Mouse (Mus musculus): ENCODE measurements around the gene Msi1.

Gene Msi1

DNA sequence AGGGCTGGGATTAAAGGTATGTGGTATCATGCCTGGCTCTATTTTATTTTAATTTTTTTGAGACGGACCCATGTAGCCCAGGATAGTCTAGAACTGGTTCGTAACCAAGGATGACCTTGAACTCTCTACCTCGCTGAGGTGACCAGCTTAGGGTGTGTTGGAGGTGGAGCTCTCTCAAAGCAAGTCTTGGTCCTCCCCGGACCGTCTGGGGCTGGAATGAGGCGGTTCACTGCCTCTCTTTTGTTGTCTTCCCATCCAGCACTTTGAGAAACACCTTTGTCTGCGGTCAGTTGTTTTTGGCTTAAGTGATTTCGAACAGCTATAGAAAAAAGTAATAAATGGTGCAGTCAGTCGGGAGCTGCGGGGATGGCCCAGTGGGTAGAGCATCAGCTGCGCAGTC is 14.7 kb downstream of the Msi1 start:
- no peak for TF ChIP-seq GATA4 (IDR thresholded peaks at IDR 0.05; ENCODE audit: insufficient replicate concordance, low read length)

DNA sequence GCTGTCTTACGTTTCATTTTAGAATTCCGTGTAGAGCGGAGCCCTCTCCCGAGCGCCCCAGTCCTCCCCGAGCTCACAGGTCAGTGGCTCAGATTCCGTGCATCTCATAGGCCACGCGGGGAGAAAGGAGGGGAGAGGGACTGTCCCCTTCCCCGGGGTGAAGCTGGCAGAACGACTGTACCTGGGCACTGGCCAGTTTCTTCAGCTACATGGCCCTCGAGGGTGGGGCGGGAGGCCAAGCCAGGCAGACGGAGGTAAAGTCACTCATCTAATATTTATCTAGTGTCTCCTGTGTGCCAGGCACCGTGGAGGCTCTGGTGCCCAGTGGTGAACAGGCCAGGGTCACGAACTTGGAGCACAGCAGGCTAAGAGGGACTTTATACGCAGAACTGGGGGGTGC is 17.7 kb downstream of the Msi1 start:
- no peak for TF ChIP-seq GATA4 (IDR thresholded peaks at IDR 0.05; ENCODE audit: insufficient replicate concordance, low read length)

DNA sequence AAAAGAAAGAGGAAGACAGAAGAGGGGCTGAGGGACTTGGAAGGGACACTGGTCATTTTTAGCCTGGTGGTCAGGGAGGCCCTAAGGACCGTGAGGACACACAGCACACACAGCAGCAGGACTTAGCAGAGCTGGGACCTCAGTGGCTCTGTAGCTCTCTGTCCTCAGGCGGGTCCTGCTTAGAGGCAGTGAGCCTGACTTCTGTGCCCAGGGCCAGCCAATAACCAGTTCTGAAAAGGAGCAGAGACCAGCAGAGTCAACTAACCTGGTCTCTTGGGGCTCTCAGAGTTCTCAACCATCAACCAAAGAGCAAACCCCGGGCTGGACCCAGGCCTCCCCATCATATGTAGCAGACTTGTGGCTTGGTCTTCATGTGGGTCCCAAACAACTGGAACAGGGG is 19.8 kb downstream of the Msi1 start:
- no peak for TF ChIP-seq GATA4 (IDR thresholded peaks at IDR 0.05; ENCODE audit: insufficient replicate concordance, low read length)

DNA sequence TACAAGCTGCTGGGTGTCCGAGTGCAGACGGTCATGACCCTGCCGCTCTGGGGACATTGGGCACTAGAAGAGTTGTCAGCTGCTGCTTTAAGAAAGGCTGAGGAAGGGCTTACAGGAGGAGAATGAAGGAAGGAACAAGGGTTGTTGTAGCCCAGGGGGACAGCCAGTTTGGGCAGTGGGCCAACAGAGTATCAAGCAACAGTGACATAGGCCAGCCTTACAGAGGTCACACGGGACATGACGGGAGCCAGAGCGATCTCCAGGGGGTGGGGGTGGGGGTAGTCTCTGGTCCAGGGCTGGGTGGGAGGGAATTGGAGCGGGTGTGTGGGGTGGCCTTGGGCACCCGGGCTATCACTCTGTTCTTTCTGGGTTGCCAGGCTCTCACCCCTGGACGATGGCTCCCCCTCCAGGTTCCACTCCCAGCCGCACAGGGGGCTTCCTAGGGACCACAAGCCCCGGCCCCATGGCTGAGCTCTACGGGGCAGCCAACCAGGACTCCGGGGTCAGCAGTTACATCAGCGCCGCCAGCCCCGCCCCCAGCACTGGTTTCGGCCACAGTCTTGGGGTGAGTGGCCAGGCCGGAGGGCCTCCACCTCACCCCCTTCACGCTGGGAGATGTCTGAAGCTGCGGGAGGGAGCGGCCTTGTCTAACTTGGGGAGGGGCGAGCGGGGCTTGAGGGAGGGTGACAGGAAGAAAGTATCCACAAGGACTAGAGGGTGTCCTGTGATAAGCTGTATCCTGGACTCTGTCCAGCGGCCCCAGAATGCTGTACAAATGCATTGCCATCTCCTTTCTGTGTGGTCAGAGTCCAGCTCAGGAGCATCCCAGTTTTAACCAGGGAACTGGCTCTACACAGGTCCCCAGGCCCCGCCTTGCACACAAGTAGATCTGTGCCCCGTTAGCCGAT is 21.3 kb downstream of the Msi1 start:
- no peak for TF ChIP-seq GATA4 (IDR thresholded peaks at IDR 0.05; ENCODE audit: insufficient replicate concordance, low read length)

DNA sequence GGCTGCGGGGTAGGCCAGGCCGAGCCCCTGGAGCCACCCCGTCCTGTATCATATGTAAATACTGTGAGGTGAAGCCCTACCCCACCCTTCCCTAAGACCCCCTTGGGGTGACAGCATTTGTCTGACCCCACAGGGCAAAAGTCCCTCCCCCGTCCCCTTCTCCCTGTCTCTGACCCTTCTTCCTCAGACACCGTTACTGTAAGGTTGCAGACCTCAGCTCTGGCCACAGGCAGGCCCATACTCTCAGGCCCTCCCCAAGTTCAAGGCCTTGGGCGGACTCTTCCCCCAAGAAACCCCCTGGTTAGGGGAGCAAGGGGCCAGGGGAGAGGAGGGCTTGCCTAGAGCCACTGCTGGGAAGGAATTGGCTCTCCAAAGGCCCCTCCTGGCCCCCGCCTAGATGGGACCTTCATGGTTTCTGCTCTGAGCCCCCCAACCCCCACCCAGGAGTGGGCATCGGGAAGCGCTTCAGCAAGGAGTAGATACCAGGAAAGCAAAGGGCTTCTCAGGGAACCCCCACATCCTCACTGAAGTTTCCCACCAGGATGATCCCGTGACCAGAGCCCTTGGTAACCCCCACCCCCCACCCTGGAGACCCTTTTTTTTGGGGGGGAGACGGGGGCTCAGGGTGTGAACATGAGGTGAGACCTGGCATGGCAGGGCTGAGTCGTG is 25.2 kb downstream of the Msi1 start:
- no peak for TF ChIP-seq GATA4 (IDR thresholded peaks at IDR 0.05; ENCODE audit: insufficient replicate concordance, low read length)

DNA sequence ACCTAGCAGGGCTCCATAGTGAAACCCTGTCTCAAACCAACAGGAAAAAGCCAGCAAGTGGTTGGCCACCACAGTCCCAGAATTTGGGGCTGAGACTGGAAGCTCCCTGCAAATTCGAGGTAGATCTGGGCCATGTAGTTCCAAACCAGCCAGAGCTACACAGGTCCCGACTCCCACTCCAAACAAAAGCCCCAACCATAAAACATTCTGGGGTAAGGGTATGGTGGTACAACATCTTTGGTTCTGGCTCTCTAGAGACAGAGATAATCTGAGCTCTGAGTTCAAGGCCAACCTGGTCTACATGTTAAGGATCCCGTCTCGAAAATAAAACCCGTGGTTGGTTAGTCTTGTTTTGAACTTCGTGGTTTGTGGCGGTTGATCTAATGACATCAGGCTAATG is 26.4 kb downstream of the Msi1 start:
- no peak for TF ChIP-seq GATA4 (IDR thresholded peaks at IDR 0.05; ENCODE audit: insufficient replicate concordance, low read length)

DNA sequence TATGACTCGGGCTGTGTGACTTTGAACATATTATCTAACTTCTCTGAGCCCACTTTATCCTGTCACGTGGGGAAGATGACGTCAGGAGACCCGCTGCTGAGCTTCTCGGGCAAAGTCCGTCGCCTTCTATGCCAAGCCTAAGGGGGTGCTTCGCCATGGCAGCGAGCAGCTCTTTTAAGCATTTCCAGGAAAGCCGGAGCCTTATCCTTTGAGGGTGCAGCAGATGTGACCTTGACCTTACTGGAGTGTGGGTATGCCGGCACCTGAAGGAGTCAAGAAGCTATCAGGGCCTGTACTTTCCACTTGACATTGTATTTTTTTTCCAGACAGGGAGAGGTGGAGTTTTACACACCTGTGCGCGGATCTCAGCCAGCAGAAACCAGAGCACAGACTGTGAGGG is 29.5 kb downstream of the Msi1 start:
- no peak for TF ChIP-seq GATA4 (IDR thresholded peaks at IDR 0.05; ENCODE audit: insufficient replicate concordance, low read length)

DNA sequence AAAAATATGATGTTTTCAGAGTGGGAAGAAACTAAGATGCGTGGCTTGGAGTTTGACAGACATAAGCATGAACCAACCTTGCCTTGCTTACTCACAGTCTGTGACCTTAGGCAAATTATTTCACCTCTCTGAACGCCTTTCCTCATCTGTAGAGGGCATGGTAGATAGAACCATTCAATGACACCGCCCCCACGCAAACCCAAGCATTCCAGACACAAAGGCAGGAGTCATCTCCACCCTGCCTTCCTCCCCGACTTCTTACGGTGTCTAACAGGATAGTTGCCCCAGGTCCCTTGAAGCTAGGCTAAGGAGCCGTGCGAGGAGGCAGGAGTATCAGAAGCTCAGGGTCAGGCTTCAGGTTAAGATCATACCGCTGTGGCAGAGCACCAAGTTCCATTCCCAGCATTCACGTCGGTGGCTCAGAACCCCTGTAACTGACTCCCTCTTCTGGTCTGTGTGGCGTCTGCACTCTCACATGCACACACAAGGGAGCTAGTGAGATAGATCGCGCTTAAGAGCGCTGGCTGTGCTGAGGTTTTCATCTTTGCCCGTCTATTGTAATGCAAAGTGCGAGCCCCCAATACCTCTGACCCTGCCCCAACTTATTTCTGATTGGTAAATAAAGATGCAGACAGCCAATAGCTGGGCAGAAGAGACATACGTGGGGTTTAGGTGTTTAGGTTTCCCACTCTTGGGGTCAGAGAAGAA is 35.2 kb downstream of the Msi1 start:
- no peak for TF ChIP-seq GATA4 (IDR thresholded peaks at IDR 0.05; ENCODE audit: insufficient replicate concordance, low read length)

DNA sequence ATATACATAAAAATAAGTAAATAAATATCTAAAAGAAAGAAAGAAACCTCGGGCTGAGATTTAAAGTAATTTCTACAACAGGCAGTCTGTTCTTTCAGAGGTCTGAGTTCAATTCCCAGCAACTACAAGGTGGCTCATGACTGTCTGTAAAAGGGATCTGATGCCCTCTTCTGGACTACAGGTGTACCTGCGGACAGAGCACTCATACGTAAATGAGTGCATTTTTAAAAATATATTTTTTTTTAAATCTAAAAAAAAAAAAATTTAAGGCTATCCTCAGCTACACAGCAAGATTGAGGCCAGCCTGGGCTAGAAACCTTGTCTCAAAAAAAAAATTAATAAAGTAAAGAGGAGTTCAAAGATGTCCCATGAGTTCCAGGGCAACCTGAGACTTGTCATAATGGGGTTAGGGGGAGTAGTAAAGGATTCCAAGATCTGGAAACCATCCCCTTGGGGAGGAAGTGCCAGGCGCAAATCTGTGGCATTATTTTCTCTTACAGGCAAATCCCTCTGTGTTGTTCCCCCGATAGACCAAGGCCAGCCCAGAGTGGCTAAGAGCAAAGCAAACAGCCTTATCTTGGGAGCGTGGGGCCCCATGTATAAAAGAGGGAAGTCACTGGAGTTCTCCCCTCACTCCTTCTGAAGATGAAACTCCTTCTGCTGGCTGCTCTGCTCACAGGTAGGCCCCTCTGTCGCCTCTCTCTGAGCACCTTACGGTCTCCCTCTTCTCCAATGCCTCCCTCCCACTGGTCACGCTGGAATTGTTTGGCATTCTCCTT is 36.4 kb downstream of the Msi1 start, which contains the start of gene Pla2g1b:
Gene Pla2g1b, plus strand, starts transcription at position 621 of the 779 bp plus-strand sequence.
- no peak for TF ChIP-seq GATA4 (IDR thresholded peaks at IDR 0.05; ENCODE audit: insufficient replicate concordance, low read length)

DNA sequence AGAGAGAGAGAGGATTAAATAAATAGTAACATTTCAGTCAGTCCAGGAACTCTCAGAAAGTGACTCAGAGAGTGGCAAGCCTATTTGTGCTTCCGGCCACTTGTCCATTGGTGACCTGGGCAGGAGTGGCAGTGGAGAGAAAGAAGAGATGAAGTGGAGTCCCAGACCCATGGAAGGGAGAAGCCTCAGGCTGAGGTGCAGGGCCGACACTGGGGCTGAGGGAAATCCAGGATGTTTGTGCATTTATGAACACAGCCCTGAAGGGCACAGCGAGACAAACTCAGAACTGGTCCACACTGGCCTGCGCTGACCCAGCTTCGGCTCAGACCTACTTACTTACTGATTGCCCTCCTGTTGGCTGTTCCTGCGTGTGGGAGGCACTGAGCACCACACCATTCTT is 40.4 kb downstream of the Msi1 start:
- TF ChIP-seq GATA4 (IDR thresholded peaks at IDR 0.05; ENCODE audit: insufficient replicate concordance, low read length), result no peak

DNA sequence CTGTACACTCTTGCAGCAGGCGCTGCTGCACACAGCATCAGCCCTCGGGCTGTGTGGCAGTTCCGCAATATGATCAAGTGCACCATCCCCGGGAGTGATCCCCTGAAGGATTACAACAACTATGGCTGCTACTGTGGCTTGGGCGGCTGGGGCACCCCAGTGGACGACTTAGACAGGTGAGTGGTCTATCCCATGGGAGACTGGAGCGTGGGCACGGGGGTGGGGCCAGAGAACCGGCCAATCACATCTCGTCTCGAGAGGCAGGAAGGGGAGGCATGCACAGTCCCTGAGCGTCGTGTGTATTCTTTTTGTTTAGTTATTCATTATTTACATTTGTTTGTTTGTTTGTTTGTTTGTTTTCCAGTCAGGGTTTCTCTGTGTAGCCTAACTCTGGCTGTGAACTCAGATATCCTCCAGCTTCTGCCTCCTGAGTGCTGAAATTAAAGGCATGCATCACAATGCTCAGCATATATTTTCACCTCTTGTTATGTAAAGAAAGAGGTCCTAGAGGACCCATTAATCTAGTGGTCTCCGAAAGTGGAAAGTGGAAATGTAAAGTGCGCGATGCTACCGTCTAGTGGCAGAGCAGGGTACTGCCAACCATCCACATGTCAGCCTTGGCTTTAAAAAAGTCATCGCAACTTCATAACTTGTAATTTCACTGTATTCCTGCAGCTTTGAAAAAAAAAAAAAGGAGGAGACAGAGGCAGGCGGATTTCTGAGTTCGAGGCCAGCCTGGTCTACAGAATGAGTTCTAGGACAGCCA is 41.5 kb downstream of the Msi1 start:
- TF ChIP-seq GATA4 (IDR thresholded peaks at IDR 0.05; ENCODE audit: insufficient replicate concordance, low read length), result no peak

DNA sequence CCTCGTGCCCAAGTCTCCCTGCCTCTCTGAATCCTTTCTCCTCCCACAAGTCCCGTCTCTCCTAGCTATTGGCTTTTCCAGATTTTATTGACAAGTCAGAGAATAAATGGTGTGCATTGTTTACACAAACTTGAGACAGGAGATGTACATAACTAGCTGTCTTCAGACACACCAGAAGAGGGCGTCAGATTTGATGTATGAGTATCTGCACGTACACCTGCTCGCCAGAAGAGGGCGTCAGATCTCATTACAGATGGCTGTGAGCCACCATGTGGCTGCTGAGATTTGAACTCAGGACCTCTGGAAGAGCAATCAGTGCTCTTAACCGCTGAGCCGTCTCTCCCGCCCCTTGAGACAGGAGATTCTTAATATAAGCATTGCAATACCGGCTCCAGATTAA is 43.8 kb downstream of the Msi1 start:
- no peak for TF ChIP-seq GATA4 (IDR thresholded peaks at IDR 0.05; ENCODE audit: insufficient replicate concordance, low read length)

DNA sequence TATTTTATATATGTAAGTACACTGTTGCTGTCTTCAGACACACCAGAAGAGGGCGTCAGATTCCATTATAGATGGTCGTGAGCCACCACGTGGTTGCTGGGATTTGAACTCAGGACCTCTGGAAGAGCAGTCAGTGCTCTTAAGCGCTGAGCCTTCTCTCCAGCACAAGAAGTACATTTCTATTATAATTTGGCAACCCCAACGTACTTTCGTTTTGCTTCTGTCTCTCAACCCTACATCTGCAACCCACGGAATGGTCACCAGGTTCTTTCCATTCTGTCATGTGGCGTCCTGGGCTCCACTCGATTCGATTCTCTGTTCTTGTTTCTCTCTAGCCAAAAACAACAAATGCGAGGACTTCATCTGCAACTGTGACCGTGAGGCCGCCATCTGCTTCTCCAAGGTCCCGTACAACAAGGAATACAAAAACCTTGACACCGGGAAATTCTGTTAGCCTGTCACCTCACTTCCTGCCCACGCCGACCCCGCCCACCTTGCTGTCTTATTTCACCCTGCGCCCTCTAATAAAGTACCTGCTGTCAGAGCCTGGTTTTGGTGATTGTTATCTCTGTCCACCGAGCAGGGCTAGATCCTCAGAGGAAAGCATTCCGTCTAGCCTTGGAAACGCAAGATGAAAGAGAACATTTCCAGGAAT is 44.9 kb downstream of the Msi1 start:
- no peak for TF ChIP-seq GATA4 (IDR thresholded peaks at IDR 0.05; ENCODE audit: insufficient replicate concordance, low read length)
